Mouse (Mus musculus) WW6 (cell line): ENCODE measurements around the gene Tead3.
"Not testable (repeated sequence)": the region's sequence is repeated elsewhere in the genome, so short reads cannot be mapped to it uniquely, and the experiment has no call there.

ENCODE experiments used
- DNase-seq: peaks from one replicate; pipeline ENCODE4 v3.0.0-alpha.2; 2013; ENCODE audit warnings: low read depth, low spot score

The Tead3 gene

GRCm38 (mm10) chr17:28360531-28361277 lies 10.1 kb upstream of the Tead3 start:
- DNase-seq, result no peak

- DNase-seq, result not testable (repeated sequence)
Measured at GRCm38 (mm10) chr17:28358576-28359261, 8.1 kb upstream of the Tead3 start.

- no peak for DNase-seq
Measured at GRCm38 (mm10) chr17:28355871-28356270, 5.3 kb upstream of the Tead3 start.

GRCm38 (mm10) chr17:28352018-28352417 lies 1.4 kb upstream of the Tead3 start:
- no peak for DNase-seq

GRCm38 (mm10) chr17:28351353-28351890 lies 805 bp upstream of the Tead3 start:
- no peak for DNase-seq

GRCm38 (mm10) chr17:28349901-28350465 lies 634 bp downstream of the Tead3 start:
- no peak for DNase-seq

- no peak for DNase-seq
Measured at GRCm38 (mm10) chr17:28349264-28349880, 1.2 kb downstream of the Tead3 start.

GRCm38 (mm10) chr17:28348211-28348610 lies 2.4 kb downstream of the Tead3 start:
- DNase-seq, result no peak

- no peak for DNase-seq
Measured at GRCm38 (mm10) chr17:28347327-28347726, 3.3 kb downstream of the Tead3 start.

- DNase-seq, result no peak
Measured at GRCm38 (mm10) chr17:28345882-28346281, 4.7 kb downstream of the Tead3 start.

- no peak for DNase-seq
Measured at GRCm38 (mm10) chr17:28345271-28345721, 5.3 kb downstream of the Tead3 start.

- DNase-seq, result no peak
Measured at GRCm38 (mm10) chr17:28344670-28345069, 5.9 kb downstream of the Tead3 start.

- no peak for DNase-seq
Measured at GRCm38 (mm10) chr17:28344050-28344607, 6.5 kb downstream of the Tead3 start.

GRCm38 (mm10) chr17:28341091-28341490 lies 9.5 kb downstream of the Tead3 start:
- no peak for DNase-seq

- DNase-seq, result no peak
Measured at GRCm38 (mm10) chr17:28340578-28340977, 10.0 kb downstream of the Tead3 start.

- no peak for DNase-seq
Measured at GRCm38 (mm10) chr17:28337547-28337946, 13.1 kb downstream of the Tead3 start.

GRCm38 (mm10) chr17:28335267-28335666 lies 15.3 kb downstream of the Tead3 start:
- no peak for DNase-seq

- DNase-seq, result no peak
Measured at GRCm38 (mm10) chr17:28332915-28333546, 17.6 kb downstream of the Tead3 start.

GRCm38 (mm10) chr17:28332113-28332914 lies 18.3 kb downstream of the Tead3 start:
- no peak for DNase-seq
